Mouse (Mus musculus): Measurements from ENCODE around the gene Flad1. TPM values are rescaled to one million over a fixed set of nuclear protein-coding genes. Genes with fewer than 3 reads are reported as not detected.

The Flad1 gene
- polyA plus RNA-seq, 1 experiment from 2014 or later: 34.9 TPM

DNA sequence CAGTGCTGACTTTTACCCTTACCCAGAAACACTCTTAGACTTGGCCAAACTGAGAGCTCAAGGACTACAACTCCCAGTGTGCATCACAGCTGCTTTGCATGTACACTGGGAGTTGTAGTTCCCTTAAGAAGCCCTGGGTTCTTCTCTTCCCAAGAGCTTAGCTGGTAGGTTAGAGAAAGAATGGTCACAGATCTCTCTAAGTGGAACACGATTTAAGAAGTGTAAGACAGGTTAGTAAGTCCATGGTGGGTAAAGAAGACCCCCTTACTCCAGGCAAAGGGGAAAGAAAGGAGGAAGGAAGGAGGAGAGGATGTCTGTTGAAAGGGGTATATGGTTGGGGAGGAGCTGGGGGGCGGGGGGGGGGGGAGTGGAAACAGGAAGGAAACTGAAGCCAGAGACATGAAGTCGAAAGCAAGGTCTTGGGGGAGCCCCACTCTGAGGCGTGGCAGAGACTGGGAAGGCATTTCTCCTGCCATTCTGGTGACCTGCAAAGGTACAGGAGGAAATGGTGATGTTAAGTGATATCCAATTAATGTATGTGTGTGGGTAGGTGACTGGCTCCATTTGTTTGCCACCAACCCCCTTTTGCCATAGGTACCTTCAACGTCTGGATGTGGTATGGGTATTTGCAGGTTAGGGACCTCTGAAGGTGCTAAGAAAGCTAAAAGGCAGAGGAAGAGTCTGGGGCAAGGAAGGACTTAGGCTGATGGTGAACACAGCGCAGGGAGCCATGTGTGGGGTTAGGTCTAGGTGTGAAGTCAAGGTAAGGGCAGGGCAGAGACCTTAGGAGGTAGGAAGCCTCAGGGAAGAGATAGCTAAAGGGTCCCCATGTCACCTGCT is 22.5 kb downstream of the Flad1 start:
- DNase-seq (ENCODE audit: low spot score) (peak; percentile 84), ATAC-seq (no peak; the same call in 1 of the 2 replicates)
- Histone ChIP-seq H3K9me3 (replicated peaks; ENCODE audit: control insufficient read depth, low read length) (no peaks in the 10 kb centered on the region), H3K4me1 (ENCODE audit: control insufficient read depth, insufficient read depth, low read length) (peaks cover 29% of the 10 kb centered on the region), H3K27me3 (replicated peaks; ENCODE audit: control insufficient read depth, insufficient read depth, low read length) (peaks cover 8% of the 10 kb centered on the region; the same call in 1 of the 2 replicates), H3K36me3 (ENCODE audit: control insufficient read depth, insufficient read depth, low read length) (no peaks in the 10 kb centered on the region), H3K9ac (ENCODE audit: low read length) (no peak overlapping the region), H3K4me3 (ENCODE audit: low read depth, low read length) (no peak overlapping the region), H3K4me2 (ENCODE audit: low read length) (no peak overlapping the region), H3K27ac (ENCODE audit: low read depth, low read length) (no peak overlapping the region)
- 68% methylated on average over 6 of the region's 6 CpGs for WGBS

DNA sequence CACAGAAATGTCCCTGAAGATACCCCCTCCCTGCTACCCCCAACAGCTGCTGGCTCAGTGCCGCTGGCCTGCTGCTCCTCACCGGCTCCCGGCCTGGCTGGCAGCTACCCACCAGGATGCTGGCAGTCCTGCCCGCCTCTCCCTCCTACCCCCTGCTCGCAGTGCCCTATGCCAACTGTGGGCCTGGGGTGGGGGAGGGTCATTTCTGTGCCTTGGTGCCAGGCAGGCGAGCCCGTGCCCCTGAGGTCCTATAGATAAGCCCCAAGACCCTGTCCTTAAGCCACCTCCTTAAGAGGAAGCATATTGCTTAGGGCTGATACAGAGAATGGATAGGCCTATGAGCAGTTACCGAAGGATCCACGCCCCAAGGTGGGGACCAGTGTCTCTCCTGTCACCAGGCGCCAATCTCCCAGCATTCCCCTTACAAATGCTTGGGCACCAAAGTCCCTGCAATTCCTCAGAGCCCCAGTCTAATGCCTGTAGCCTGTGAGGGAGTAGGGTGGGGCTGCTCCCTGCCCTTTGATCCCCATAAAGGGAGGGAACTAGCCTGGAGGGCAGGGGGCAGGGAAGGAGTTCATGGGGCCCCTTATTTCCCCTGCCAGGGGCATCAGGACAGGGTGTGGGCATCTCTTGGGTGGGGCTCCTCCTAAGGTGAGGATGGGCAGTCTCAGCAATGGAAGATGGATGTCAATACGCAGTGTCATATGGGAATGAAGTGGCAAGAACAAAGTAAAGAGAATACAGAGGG is 23.4 kb downstream of the Flad1 start:
- WGBS: 61% methylated on average over 11 of the region's 11 CpGs
- no peak overlapping the region for H3K4me2 ChIP-seq (ENCODE audit: low read length)
- H3K27me3 ChIP-seq (replicated peaks; ENCODE audit: control insufficient read depth, insufficient read depth, low read length): peaks cover 8% of the 10 kb centered on the region; the same call in 1 of the 2 replicates
- no peak overlapping the region for H3K4me3 ChIP-seq (ENCODE audit: low read depth, low read length)
- ATAC-seq (peak; percentile 22; the same call in 1 of the 2 replicates), DNase-seq (ENCODE audit: low spot score) (peak; percentile 30)
- no peak overlapping the region for H3K27ac ChIP-seq (ENCODE audit: low read depth, low read length)
- H3K9me3 ChIP-seq (replicated peaks; ENCODE audit: control insufficient read depth, low read length): no peaks in the 10 kb centered on the region
- no peak overlapping the region for H3K9ac ChIP-seq (ENCODE audit: low read length)
- H3K36me3 ChIP-seq (ENCODE audit: control insufficient read depth, insufficient read depth, low read length): no peaks in the 10 kb centered on the region
- peaks cover 26% of the 10 kb centered on the region for H3K4me1 ChIP-seq (ENCODE audit: control insufficient read depth, insufficient read depth, low read length)

DNA sequence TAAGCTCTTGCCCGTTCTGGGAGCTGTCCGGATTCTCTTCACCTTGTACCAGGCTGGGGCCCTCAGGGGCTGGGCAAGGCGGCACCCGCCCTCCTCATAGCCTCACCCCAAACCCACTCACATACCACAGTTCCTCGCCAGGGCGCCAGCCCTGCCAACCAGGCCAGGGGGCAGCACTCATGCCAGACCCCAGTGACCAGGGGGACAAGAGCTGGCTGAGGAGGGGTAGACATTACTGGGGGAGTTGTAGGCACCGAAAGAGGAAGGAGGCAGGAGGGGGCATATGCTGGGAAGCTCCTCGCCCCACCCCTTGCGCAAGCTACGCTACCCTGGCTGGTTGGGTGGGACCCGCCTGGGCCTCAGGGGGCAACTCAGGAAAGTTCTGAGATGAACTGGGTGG is 24.0 kb downstream of the Flad1 start:
- Histone ChIP-seq H3K27me3 (replicated peaks; ENCODE audit: control insufficient read depth, insufficient read depth, low read length) (peaks cover 8% of the 10 kb centered on the region; the same call in 1 of the 2 replicates), H3K4me2 (ENCODE audit: low read length) (no peak overlapping the region), H3K9me3 (replicated peaks; ENCODE audit: control insufficient read depth, low read length) (no peaks in the 10 kb centered on the region), H3K9ac (ENCODE audit: low read length) (no peak overlapping the region), H3K36me3 (ENCODE audit: control insufficient read depth, insufficient read depth, low read length) (no peaks in the 10 kb centered on the region), H3K4me3 (ENCODE audit: low read depth, low read length) (no peak overlapping the region), H3K27ac (ENCODE audit: low read depth, low read length) (no peak overlapping the region), H3K4me1 (ENCODE audit: control insufficient read depth, insufficient read depth, low read length) (peaks cover 21% of the 10 kb centered on the region)
- no peak for ATAC-seq
- 76% methylated on average over 11 of the region's 11 CpGs for WGBS
- no peak for DNase-seq (ENCODE audit: low spot score)

DNA sequence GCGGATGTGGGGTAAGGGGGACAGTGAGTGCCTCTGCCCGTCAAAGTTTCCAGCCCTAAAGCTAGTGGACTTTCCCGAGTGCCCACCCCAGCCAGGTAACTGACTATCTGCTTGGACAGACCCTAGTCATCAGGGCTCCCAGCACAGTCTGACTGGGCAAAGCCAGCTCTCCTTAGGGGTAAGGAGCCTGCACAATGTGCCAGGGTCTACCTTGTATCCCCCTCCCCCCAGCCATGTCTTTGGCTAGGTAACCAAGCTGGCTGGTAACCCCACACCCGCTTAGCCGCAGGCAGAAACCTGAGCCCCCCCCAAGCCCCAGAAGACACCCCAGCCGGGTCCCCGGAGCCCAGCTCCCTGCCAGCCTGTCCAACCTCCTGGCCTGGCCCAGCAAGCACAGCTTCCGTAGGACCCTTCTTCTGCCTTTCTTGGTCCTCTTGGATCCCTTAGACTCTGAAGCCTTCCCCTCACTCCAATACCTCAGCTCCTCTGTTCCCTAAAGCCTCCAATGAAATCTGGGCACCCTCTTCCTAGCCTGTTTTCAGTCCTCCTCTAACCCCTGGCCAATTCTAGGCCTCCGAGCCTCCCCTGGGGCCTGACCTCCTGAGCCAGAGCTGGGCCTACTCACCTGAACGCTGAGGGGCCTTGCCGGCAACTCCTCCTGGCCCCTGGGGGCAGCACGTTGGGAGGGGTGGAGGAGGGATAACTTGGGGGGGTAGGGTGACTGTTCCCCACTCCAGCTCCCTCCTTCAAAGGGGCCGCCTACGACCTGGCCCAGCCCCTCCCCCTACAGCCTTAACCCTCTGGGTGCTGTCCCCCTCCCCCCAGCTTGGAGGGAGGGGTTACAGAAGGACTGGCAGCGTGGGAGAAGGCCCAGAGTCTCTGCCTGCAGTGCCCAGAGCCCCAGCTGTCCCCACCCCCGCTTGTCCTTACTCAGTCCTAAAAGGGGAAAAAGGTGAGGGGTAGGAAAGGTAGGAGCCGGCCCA is 24.9 kb downstream of the Flad1 start:
- no peaks in the 10 kb centered on the region for H3K27me3 ChIP-seq (replicated peaks; ENCODE audit: control insufficient read depth, insufficient read depth, low read length)
- H3K9me3 ChIP-seq (replicated peaks; ENCODE audit: control insufficient read depth, low read length): no peaks in the 10 kb centered on the region
- H3K27ac ChIP-seq (ENCODE audit: low read depth, low read length): no peak overlapping the region
- 52% methylated on average over 17 of the region's 17 CpGs for WGBS
- H3K4me3 ChIP-seq (ENCODE audit: low read depth, low read length): no peak overlapping the region
- ATAC-seq (no peak), DNase-seq (ENCODE audit: low spot score) (no peak)
- no peak overlapping the region for H3K9ac ChIP-seq (ENCODE audit: low read length)
- H3K4me2 ChIP-seq (ENCODE audit: low read length): no peak overlapping the region
- no peaks in the 10 kb centered on the region for H3K36me3 ChIP-seq (ENCODE audit: control insufficient read depth, insufficient read depth, low read length)
- H3K4me1 ChIP-seq (ENCODE audit: control insufficient read depth, insufficient read depth, low read length): peaks cover 12% of the 10 kb centered on the region; the same call in 1 of the 2 replicates

DNA sequence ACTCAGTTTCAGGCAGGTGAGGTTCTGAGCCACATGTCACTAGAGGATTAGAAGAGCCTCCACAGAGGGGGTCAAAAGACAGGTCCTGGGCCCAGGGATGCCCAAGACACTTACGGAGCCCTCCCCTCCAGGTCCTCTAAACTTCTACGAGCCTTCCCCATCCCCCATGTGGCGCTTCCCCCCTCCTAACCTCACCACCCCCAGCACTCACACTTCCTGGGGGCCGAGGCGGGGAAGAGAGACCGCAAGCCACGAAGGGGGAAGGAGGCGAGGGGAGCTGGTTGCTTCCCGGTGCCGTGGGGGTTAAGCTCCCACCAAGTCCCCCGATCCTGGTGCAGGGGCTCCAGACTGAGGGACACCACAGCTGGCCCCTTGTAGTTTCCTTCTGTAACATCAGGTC is 26.2 kb downstream of the Flad1 start:
- ATAC-seq: no peak
- Histone ChIP-seq H3K9me3 (replicated peaks; ENCODE audit: control insufficient read depth, low read length) (no peaks in the 10 kb centered on the region), H3K9ac (ENCODE audit: low read length) (no peak overlapping the region), H3K4me1 (ENCODE audit: control insufficient read depth, insufficient read depth, low read length) (no peaks in the 10 kb centered on the region; the same call in 1 of the 2 replicates), H3K36me3 (ENCODE audit: control insufficient read depth, insufficient read depth, low read length) (no peaks in the 10 kb centered on the region), H3K27ac (ENCODE audit: low read depth, low read length) (no peak overlapping the region), H3K27me3 (replicated peaks; ENCODE audit: control insufficient read depth, insufficient read depth, low read length) (no peaks in the 10 kb centered on the region), H3K4me3 (ENCODE audit: low read depth, low read length) (no peak overlapping the region), H3K4me2 (ENCODE audit: low read length) (no peak overlapping the region)
- DNase-seq (ENCODE audit: low spot score): no peak
- 48% methylated on average over 11 of the region's 11 CpGs for WGBS

DNA sequence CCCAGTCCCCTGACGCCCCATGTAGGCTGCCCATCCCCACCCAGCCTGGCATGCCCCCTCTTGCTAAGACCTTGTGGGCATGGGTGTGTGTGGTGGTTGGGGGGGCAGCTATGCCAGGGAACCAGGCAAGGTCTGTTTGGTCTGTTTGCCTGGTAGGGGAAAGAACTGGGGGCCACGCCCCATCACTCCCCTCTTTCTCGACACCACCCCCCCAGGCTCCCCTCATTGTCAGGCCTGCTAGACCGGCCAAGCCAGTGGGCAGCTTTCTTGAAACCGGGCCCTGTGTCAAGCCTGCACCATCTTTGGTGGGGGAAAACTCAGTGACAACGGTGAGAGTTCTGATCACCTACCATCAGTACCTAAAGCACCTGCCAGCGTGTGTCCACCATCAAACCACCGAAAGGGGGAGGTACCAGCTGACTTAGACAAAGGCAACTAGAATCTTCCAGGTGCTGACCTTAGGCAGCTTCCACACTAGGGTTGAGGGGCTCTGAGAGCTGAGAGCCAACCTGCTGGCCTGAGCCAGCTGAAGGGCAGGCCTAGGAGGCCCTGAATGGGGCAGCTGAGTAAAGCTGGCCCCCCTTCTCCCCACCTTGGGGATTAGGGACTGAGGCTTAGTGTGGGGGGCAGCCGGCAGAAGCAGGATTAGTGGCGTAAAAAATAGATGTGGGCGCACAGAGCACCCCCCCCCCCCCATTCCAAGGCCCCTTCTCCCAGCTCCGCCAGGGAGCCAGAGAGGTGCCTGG is 27.2 kb downstream of the Flad1 start:
- H3K9me3 ChIP-seq (replicated peaks; ENCODE audit: control insufficient read depth, low read length): no peaks in the 10 kb centered on the region
- H3K27me3 ChIP-seq (replicated peaks; ENCODE audit: control insufficient read depth, insufficient read depth, low read length): no peaks in the 10 kb centered on the region
- no peak overlapping the region for H3K4me3 ChIP-seq (ENCODE audit: low read depth, low read length)
- H3K4me1 ChIP-seq (ENCODE audit: control insufficient read depth, insufficient read depth, low read length): no peaks in the 10 kb centered on the region; the same call in 1 of the 2 replicates
- H3K27ac ChIP-seq (ENCODE audit: low read depth, low read length): no peak overlapping the region
- WGBS: 50% methylated on average over 11 of the region's 12 CpGs
- no peak for DNase-seq (ENCODE audit: low spot score)
- no peak overlapping the region for H3K9ac ChIP-seq (ENCODE audit: low read length)
- no peak overlapping the region for H3K4me2 ChIP-seq (ENCODE audit: low read length)
- H3K36me3 ChIP-seq (ENCODE audit: control insufficient read depth, insufficient read depth, low read length): no peaks in the 10 kb centered on the region
- no peak for ATAC-seq

DNA sequence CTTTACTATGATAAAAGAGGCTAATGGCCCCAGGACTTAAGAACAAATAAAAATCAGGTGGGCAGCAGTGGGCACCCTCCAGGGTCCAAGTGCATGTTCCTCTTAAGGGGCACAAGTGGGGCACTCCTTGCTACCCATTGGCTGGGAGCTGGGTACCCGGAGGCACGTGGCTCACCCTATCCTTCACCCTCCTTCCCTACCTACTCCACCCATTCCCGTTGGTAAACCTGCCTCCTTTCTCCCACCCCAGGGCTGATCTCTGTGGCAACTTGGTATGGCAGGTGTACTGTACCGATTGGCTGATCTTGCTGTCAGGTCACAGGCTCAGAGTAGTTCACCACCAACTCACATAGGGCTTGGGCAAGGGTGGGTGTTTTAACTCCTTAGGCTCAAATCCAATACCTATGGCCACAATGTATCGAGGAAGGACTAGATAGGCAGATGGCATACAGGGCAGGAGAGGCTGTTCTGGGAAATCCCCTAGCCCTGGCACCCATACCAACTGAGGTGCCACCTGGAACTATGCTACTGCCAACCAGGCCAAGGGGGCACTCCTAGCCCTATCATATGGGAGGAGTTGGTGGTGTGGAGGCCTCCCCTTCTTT is 27.9 kb downstream of the Flad1 start:
- Histone ChIP-seq H3K9me3 (replicated peaks; ENCODE audit: control insufficient read depth, low read length) (no peaks in the 10 kb centered on the region), H3K4me3 (ENCODE audit: low read depth, low read length) (no peak overlapping the region), H3K4me1 (ENCODE audit: control insufficient read depth, insufficient read depth, low read length) (no peaks in the 10 kb centered on the region; the same call in 1 of the 2 replicates), H3K9ac (ENCODE audit: low read length) (no peak overlapping the region), H3K36me3 (ENCODE audit: control insufficient read depth, insufficient read depth, low read length) (no peaks in the 10 kb centered on the region), H3K4me2 (ENCODE audit: low read length) (no peak overlapping the region), H3K27ac (ENCODE audit: low read depth, low read length) (no peak overlapping the region), H3K27me3 (replicated peaks; ENCODE audit: control insufficient read depth, insufficient read depth, low read length) (no peaks in the 10 kb centered on the region)
- DNase-seq (ENCODE audit: low spot score): no peak
- 89% methylated on average over 5 of the region's 5 CpGs for WGBS
- no peak for ATAC-seq

All from forebrain, embryonic 14.5 days (tissue).